Mouse (Mus musculus) layer of hippocampus, adult 2 months (tissue): ENCODE data around the gene Msi2. TPM values are rescaled to one million over a fixed set of nuclear protein-coding genes. Genes with fewer than 3 reads are reported as not detected.

ENCODE experiments used
- DNase-seq, 2 experiments: peaks; one replicate each; pipeline ENCODE4 v3.0.0; 2022; ENCODE audit warnings: low spot score in 2 of 2
- H3K27ac ChIP-seq: fragments of 200-600 bp; 2 replicates; pipeline ENCODE4 v1.8.1; 2022
- H3K4me3 ChIP-seq: fragments of 200-600 bp; 2 replicates; pipeline ENCODE4 v1.8.1; 2022; ENCODE audit warnings: mild to moderate bottlenecking
- CTCF ChIP-seq: fragments of 200-600 bp; conservative IDR thresholded peaks from 2 replicates; pipeline ENCODE4 v1.8.1; 2022; ENCODE audit warnings: antibody characterized with exemption, mild to moderate bottlenecking, moderate library complexity
- total RNA-seq, 2 experiments: library from RNA; stranded (reverse); gene quantifications; 2 replicates each; pipeline ENCODE4 v1.2.3; 2021

The Msi2 gene
- total RNA-seq, 2 experiments from 2014 or later = 103 to 114 TPM

DNA sequence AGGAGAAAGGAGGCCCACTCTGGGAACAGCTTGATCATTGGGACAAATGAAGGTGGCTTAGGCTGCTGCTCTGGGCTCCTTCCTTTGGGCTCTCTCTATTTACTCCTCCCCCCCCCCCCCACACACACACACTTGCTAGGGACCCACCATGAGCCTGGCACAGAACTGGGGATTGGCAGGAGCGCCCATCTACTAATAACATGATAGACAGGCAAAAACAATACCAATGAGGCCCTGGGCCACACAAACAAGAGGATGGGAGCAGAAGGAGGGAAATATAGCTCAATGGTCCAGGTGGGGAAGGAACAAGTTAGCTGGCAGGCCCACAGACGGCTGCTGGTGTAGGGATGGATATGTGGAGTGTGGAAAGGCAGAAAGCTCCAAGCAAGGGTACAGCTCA lies 203.0 kb downstream of the Msi2 start:
- DNase-seq = no peak
- no peak overlapping the region for H3K4me3 ChIP-seq
- H3K27ac ChIP-seq = peak overlapping the region; percentile 57; the same call in 1 of the 2 replicates
- no peak for TF ChIP-seq CTCF

DNA sequence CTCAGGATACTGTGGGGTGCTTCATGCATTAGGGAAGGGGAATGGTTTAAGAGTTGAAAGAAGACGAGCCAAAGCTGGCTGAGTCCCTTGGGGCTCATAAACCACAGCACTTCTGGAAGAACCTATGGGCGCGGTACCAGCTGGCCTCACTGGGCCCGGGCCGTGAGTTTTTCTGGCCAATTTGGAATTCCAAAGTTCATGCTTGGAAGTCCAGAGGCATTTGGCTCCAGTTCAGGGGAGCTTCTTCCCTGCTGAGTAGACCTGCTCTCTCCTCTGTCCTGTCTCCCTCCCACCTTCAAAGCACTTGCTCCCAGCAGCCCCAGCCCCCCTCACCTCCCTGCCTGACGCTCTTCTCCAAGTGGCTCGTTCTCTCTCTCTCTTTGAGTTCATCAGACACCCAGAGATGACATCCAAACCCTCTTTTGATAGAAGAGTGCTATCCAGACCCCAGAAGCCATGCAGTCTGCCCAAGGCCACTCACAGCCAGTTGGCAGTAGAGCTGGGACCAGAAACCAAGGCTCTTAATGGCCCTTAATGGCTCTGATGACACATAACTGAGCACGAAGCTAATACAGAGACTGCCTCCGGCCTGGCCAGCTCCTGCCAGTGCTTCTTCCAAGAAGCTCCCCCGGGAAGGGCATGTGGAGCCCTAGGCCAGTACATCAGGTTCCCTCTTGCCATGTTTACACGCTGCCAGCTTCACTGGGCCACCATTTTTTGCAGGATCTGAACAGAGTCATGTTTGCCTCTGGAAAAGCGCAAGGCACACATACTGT lies 204.0 kb downstream of the Msi2 start:
- Histone ChIP-seq H3K27ac (peak overlapping the region; percentile 43; the same call in 1 of the 2 replicates), H3K4me3 (no peak overlapping the region)
- TF ChIP-seq CTCF = no peak
- DNase-seq = no peak

DNA sequence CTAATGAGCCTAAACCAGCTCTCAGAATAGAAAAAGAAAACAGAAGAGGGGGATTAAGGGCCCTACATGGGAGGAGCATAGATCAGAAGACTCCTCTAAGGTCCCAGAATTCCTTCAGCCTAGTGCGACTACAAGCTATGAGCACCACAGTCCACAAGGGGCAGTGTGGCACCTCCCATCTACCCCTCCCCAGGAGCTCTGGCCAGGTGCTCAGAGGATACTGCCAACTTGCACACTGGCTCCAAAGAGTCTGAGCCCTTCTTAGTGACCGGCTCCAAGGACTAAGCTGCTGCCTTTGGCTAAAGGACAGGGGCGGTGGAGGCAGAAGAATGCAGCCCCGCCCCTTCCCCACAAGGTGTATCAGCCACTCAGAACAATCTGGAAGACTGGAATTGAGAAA lies 205.7 kb downstream of the Msi2 start:
- TF ChIP-seq CTCF = peak; percentile 83
- H3K4me3 ChIP-seq = no peak overlapping the region
- DNase-seq = peak in 1 of 2 experiments; percentile 34
- H3K27ac ChIP-seq = peak overlapping the region; percentile 16; the same call in 1 of the 2 replicates

DNA sequence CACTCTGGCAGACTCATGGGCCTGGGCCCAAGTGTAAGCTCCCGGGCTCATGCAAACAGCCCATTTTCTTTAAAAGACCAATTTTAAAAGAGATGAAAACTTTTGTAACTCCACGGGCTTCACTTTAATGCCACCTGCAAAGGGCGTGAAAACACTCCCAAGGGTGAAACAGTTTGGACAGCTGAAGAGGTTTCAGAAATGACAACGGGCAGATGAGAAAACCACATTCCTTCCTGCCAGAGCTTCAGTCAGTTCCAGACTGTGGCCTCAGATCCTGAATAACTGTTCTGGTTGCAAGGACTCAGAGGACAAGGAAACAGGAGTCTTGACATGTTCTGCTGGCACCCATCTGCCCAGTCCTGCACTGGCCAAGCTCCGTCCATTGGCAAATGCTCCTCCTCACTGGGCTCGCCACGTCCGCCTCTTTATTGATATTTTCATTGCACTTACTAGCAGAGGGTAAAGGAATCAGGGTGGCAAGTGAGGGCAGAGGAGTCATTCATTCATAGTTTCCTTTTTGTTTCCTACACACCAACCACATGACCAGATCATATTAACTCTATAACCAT lies 207.9 kb downstream of the Msi2 start:
- no peak for DNase-seq
- TF ChIP-seq CTCF = no peak
- H3K4me3 ChIP-seq = no peak overlapping the region
- 0 out of 2 replicates have a peak overlapping the region, but pooled peaks have one; percentile 3 for H3K27ac ChIP-seq

DNA sequence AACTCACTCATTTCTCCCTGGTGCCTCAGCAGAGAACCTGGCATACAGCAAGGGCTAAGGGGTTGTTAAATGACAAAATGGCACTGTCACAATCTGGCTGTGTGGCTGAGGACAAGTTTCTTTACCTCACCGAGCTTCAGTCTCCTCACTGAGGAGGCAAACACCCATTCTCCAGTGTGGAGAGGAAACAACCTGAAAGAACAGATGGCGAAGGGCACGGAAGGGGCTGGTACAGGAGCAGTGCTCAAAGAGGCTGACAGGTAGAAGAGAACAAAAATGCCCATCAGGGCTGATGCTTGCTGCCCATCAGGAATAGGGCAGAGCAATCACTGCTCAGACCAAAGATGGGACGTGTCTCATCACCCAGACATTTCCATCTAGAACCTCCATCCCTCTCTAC lies 208.8 kb downstream of the Msi2 start:
- no peak for TF ChIP-seq CTCF
- no peak overlapping the region for H3K4me3 ChIP-seq
- DNase-seq = no peak
- H3K27ac ChIP-seq = no peak overlapping the region

DNA sequence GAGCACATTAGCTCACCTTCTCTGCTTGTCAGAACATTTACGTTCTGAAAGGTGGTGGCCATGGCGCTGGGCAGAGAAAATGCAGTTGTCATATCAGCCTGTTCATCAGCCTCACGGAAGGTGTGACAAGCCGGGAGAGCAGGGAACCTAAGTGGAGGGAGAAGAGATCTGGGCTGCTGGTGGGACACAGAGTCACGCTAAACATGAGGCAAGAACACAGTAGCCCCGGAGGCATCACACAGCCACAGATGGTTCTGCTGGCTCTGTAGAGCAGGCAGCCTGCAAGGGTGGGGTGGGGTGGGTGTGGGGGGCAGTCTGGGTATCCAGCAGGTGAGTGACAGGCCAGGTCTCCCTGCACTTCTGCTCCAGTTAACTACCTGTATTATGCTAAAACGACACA lies 210.2 kb downstream of the Msi2 start:
- TF ChIP-seq CTCF = no peak
- Histone ChIP-seq H3K27ac (no peak overlapping the region), H3K4me3 (no peak overlapping the region)
- no peak for DNase-seq

DNA sequence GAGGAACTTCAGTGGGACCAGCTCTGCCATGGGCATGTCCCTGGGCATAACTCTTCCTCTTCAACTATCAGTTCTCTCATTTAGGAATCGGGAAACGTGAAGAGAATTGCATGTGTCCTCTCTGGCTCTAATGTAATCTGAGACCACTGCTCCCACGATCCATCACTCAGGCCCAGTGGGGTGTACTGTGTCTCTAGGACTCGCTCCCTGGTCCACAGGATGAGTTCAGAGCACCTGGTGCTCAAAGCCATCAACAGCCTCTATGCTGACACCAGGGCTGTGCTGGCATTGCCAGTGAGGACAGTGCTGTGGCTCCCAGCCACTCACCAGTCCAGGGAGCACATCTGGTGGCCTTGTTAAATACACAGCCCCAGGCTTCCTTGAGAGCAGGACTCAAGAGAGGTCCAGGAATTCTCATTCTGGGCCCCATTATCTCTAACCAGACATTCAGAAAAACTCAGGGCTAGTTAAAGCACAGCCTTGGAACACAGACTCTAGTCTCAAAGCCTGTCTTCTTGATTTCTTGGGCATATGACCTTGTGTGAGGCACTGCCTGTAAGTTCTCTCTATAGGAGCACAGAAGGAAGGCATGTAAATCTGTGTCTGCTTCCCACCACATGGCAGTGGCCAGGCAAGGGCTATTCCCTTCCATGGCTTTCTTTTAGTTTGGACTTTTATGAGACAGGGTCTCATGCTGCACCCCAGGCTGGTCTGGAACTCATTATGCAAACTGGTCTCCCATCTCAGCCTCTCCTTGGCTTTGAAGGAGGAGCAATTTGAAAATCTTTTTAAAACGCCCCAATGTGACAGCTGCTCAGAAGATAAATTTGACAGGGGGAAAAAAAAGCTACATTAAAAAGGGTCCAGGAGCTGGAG lies 211.5 kb downstream of the Msi2 start:
- no peak overlapping the region for H3K4me3 ChIP-seq
- no peak for TF ChIP-seq CTCF
- peak overlapping the region; percentile 11; the same call in 1 of the 2 replicates for H3K27ac ChIP-seq
- no peak for DNase-seq

DNA sequence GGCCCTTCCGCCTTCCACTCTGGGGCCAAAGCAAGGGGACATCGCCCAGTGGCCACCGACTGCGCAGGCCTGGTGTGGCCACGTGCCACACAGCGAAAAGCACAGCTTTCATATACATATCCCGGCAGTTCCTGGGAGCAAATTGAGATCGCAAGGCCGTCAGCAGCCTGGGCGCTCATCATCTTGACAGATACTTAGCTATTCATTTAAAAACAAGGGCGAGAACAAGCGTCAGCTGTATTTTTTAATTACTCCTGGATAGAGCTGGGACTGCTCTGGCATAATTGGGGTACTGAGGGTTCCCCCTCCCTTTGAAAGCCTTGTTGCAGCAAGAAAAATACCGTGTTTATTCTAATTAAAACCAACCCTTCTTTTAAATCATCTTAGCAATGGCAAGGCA lies 212.2 kb downstream of the Msi2 start:
- DNase-seq = no peak
- peak overlapping the region; percentile 11; the same call in 1 of the 2 replicates for H3K27ac ChIP-seq
- H3K4me3 ChIP-seq = no peak overlapping the region
- TF ChIP-seq CTCF = no peak

DNA sequence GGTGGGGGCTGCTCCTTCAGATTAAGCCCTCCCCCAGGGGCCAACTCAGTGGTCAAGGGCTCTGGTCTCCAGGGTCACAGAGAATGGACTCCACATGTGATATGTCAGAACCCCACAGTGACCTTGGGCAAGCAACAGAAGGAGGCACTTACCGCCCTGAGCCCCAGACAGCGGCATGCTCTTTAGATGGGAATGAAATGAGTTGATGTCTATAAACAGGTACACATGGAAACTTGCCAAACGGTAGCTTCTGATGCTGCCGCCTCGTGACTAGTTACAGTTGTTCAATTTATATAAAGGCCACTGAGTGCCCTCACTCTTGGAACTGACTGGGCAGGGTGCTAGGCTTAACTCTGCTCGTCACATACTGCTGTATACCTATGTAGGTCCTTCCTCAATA lies 215.7 kb downstream of the Msi2 start:
- DNase-seq = no peak
- H3K4me3 ChIP-seq = no peak overlapping the region
- no peak for TF ChIP-seq CTCF
- no peak overlapping the region for H3K27ac ChIP-seq

DNA sequence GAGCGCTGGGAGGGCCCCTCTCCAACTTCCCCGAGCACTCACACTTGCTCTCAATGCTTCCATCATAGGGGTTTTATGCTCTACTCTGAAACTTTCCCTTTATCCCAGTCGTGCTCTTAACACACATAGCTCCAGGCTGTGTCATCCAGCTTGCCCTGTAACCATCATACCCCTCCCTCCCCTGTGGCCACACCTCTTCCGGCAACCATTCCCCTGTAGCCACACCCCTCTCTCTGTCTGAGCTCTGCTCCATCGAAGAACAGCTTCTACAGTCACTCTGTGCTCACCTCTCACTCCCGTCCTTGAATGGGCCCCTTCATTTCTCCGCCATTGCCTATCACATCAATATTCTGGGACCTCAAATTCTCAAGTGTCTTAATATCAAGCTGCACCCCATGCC lies 219.8 kb downstream of the Msi2 start:
- DNase-seq = no peak
- no peak overlapping the region for H3K4me3 ChIP-seq
- H3K27ac ChIP-seq = no peak overlapping the region
- TF ChIP-seq CTCF = no peak

DNA sequence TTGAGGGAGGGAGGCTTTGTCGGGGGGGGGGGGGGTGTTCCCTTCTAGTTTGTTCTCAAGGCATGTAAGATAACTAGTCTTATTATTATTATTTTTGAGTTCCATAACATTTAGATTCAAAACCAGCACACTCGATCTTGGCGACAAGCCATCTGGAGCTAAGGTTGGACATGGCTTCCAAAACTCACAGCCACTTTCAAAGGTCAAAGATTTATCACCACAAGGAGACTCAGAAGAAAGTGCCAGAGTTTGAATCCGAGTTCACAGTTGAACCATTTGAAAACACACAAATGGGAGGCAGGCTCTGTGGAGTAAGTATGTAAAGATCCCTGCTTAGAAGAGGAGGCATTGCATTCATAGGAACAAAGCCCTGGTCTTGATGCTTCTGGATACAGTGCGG lies 221.9 kb downstream of the Msi2 start:
- DNase-seq = no peak
- TF ChIP-seq CTCF = no peak
- H3K4me3 ChIP-seq = no peak overlapping the region
- 0 out of 2 replicates have a peak overlapping the region, but pooled peaks have one; percentile 23 for H3K27ac ChIP-seq

DNA sequence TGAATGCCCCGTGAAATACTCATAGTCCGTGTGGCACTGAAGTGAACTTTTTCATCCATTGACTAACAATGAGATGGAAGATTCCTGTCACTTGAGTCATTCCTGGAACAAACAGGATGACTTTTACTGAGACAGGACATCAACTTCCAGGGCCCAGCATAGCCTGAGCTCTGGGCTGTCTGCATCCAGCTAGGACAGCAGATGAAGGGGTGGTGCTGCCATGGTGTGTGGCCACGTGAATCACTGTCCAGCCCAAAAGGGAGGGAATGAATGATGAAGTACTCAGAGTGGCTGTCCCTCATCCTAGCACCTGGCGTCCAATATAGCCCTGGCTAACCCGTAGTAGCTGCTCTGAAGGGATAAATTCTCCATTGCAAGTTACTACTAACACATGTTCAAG lies 222.6 kb downstream of the Msi2 start:
- no peak overlapping the region for H3K4me3 ChIP-seq
- DNase-seq = no peak
- no peak overlapping the region for H3K27ac ChIP-seq
- TF ChIP-seq CTCF = no peak

DNA sequence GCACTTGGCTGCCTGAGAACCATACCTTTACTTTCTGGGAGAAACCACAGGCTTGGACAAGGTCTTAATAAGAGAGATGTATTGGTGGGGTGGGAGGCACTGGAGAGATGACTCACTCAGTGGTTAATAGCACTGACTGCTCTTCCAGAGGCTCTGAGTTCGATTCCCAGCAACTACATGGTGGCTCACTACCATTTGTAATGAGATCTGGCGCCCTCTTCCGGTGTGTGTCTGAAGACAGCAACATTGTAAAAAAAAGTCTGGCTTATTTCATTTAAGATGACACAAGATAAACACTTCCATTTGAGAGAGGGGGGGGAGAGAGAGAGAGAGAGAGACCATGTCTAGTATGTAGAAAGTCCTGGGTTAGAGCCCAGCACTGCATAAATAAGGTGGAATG lies 223.3 kb downstream of the Msi2 start:
- no peak overlapping the region for H3K4me3 ChIP-seq
- DNase-seq = no peak

More for the DNA sequence above, 223.3 kb downstream of the Msi2 start:
- no peak overlapping the region for H3K27ac ChIP-seq
- no peak for TF ChIP-seq CTCF
